Mouse (Mus musculus) heart, postnatal 0 days (tissue): ENCODE results near the gene Mpig6b. TPM values are rescaled to one million over a fixed set of nuclear protein-coding genes. Genes with fewer than 3 reads are reported as not detected.

Source experiments
- ATAC-seq: fragments of 200-750 bp; cut with Nextera tagmentation; 2 replicates; pipeline ENCODE4 v1.8.0; 2017; ENCODE audit warnings: low read depth, moderate number of reproducible peaks, moderate library complexity; ENCODE audit not compliant: insufficient read depth
- DNase-seq: peaks from one replicate; pipeline ENCODE4 v3.0.0-alpha.2; 2016; ENCODE audit warnings: low spot score
- H3K27ac ChIP-seq: fragments of 300-500 bp; sonication (generic); 2 replicates; pipeline ENCODE4 v1.5.1; 2014; ENCODE audit warnings: low read depth, mild to moderate bottlenecking
- H3K27me3 ChIP-seq: fragments of 300-500 bp; sonication (generic); 2 replicates; pipeline ENCODE4 v1.6.1; 2014; ENCODE audit warnings: low read length, mixed read lengths; ENCODE audit not compliant: control insufficient read depth, insufficient read depth
- H3K36me3 ChIP-seq: fragments of 300-500 bp; sonication (generic); replicated peaks from 2 replicates; pipeline ENCODE4 v1.6.1; 2014; ENCODE audit warnings: low read length, mixed read lengths; ENCODE audit not compliant: control insufficient read depth, insufficient read depth
- H3K4me1 ChIP-seq: fragments of 300-500 bp; sonication (generic); 2 replicates; pipeline ENCODE4 v1.6.1; 2014; ENCODE audit warnings: antibody characterized with exemption; ENCODE audit not compliant: control insufficient read depth, insufficient read depth
- H3K4me2 ChIP-seq: fragments of 300-500 bp; sonication (generic); 2 replicates; pipeline ENCODE4 v1.6.1; 2014; ENCODE audit warnings: low read depth, mild to moderate bottlenecking, low read length, moderate library complexity
- H3K4me3 ChIP-seq: fragments of 300-500 bp; sonication (generic); 2 replicates; pipeline ENCODE4 v1.5.1; 2014; ENCODE audit warnings: low read depth, low read length
- H3K9ac ChIP-seq: fragments of 300-500 bp; sonication (generic); replicated peaks from 2 replicates; pipeline ENCODE4 v1.6.1; 2014; ENCODE audit warnings: low read depth, low read length, mixed read lengths
- H3K9me3 ChIP-seq: fragments of 300-500 bp; sonication (generic); replicated peaks from 2 replicates; pipeline ENCODE4 v1.6.1; 2016; ENCODE audit warnings: low read length; ENCODE audit not compliant: control insufficient read depth
- CTCF ChIP-seq: IDR thresholded peaks from 2 replicates; pipeline ENCODE4 v1.5.1; 2016; ENCODE audit warnings: antibody characterized with exemption, control low read depth, low read depth
- EP300 ChIP-seq: IDR thresholded peaks from 2 replicates; pipeline ENCODE4 v1.6.1; 2016; ENCODE audit warnings: antibody characterized with exemption, low read depth
- WGBS: fragments of 180-500 bp; shearing (Covaris S2); extraction: QIAGEN DNeasy Blood & Tissue Kit; methylation state at CpG from one replicate; pipeline ENCODE4 v1.1.7; 2014; 5-methylcytosine and 5-hydroxymethylcytosine counted together
- polyA plus RNA-seq: library from polyadenylated mRNA; unstranded; fragments of >200 nt; fragmentation: Nextera tagmentation; extraction: Ambion mirVana; gene quantifications from 2 replicates; pipeline ENCODE4 v1.2.1, GENCODE M21; 2015
- total RNA-seq: library from RNA; depleted of rRNA; stranded (reverse); fragments of >200 nt; gene quantifications from 2 replicates; pipeline ENCODE4 v1.2.3, GENCODE M21; 2014; ENCODE audit warnings: low replicate concordance

Gene Mpig6b
- total and polyA plus RNA-seq, 2 experiments from 2014 or later = 0.15 TPM; not detected in 1

DNA sequence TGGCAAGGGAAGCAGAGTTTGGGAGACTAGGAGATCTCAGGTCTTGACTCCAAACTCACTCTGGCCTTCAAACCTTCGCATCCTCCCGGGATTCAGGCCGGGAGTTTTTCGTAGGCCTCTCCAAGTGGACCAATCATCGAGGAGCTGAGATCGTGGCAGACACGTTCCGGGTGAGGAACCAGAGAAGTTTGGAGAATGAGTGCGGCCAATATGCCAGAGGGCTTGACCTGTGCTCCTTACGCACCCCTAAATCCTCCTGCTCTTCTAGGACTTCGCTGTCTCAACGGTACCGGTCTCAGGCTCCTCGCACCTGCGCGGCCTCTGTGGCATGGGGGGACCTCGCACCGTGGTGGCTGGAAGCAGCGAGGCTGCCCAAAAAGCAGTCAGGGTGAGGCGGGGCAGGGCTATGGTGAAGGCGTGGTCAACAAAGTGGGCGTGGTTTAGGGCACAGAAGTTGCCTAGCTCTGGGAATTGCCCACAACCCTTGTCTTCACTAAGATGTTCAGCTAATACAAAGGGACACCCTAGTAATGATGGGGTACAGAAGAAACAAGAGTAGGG lies 5.2 kb downstream of the Mpig6b start:
- H3K4me2 ChIP-seq = peak overlapping the region; percentile 75
- no peak for TF ChIP-seq CTCF
- no peak for TF ChIP-seq EP300
- no peak overlapping the region for H3K9ac ChIP-seq
- ATAC-seq (no peak), DNase-seq (no peak)
- H3K4me1 ChIP-seq = peaks cover 14% of the 10 kb centered on the region
- 72% methylated on average over 22 of the region's 22 CpGs for WGBS
- H3K9me3 ChIP-seq = no peaks in the 10 kb centered on the region
- peak overlapping the region; percentile 62; the same call in 1 of the 2 replicates for H3K4me3 ChIP-seq
- H3K27ac ChIP-seq = no peak overlapping the region
- peaks cover 48% of the 10 kb centered on the region for H3K36me3 ChIP-seq
- H3K27me3 ChIP-seq = peaks cover 21% of the 10 kb centered on the region; the same call in 1 of the 2 replicates

DNA sequence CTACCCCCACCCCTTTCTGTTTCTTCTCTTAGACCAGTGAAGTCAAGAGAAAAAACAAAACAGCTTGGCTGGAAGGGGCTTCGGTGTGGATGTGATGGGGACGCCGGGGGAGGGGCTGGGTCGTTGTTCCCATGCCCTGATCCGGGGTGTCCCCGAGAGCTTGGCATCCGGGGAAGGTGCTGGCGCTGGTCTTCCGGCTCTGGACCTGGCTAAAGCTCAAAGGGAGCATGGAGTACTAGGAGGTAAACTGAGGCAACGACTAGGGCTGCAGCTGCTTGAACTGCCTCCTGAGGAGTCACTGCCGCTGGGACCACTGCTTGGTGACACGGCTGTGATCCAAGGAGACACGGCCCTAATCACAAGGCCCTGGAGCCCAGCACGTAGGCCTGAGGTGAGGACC lies 5.9 kb downstream of the Mpig6b start:
- WGBS = 28% methylated on average over 14 of the region's 14 CpGs
- H3K36me3 ChIP-seq = peaks cover 56% of the 10 kb centered on the region
- H3K9me3 ChIP-seq = no peaks in the 10 kb centered on the region
- ATAC-seq (no peak), DNase-seq (no peak)
- peak overlapping the region; percentile 75 for H3K4me2 ChIP-seq
- no peak overlapping the region; the same call in 1 of the 2 replicates for H3K27ac ChIP-seq
- peaks cover 7% of the 10 kb centered on the region; the same call in 1 of the 2 replicates for H3K4me1 ChIP-seq
- peak overlapping the region; percentile 71 for H3K9ac ChIP-seq
- no peak for TF ChIP-seq CTCF
- TF ChIP-seq EP300 = no peak
- H3K4me3 ChIP-seq = peak overlapping the region; percentile 62
- peaks cover 15% of the 10 kb centered on the region; the same call in 1 of the 2 replicates for H3K27me3 ChIP-seq

DNA sequence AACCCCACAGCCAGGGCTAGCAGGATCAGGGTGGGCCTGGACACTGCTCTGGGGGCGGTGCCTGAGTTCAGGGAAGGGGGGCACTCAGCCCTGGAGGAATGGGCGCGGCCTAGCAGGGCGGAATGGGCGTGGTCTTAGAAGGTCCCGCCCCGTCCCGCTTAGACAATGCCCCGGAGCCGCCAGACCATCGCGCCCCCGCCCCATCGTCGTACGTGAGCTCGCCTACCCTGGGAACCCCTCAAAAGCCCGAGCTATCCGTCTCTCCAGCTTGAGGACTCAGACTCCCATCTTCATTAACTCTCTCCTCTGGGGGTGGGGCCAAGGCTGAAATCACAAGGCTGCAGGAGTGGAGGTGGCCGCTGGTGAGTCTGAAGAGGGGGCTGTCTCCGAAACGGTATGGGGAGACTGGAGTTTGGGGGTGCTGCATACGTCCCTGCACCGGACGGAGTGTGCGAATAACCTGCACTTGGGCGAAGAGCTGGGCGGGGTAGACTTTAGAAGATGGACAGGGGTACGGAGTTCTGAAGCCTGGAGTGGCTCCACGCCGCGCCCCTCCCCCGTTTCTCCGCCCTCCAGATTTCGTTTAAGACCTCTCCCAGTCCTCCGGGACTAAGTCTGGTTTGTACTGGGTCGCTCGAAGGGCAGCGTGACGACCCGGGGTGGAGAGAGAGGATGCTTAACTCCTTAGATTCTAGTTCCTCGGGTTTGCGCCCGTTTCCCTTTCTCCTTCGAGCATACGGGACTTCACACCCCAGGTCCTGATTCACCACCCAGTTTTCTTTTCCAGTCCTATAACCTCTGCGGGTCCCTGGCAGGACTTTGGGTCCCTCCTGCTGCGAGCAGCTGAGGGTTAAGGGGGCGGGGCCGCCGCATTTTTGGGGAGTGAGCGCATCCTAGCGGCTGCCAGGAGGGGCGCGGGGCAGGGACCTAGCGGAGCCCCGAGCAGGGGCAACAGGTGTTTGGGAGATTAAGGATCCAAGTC lies 6.8 kb downstream of the Mpig6b start, which contains the start of gene Ddah2:
Ddah2 (plus strand) TSS at position 125 of the 982 bp plus-strand sequence.
- H3K27me3 ChIP-seq = peaks cover 6% of the 10 kb centered on the region; the same call in 1 of the 2 replicates
- peak within 1 kb of the TSS; percentile 87 for H3K27ac ChIP-seq
- peak within 1 kb of the TSS; percentile 62 for H3K4me3 ChIP-seq
- TF ChIP-seq CTCF (peak; percentile 59), EP300 (peak; percentile 23; the same call in 1 of the 2 replicates)
- no peaks in the 10 kb centered on the region for H3K9me3 ChIP-seq
- H3K4me2 ChIP-seq = peak within 1 kb of the TSS; percentile 75
- DNase-seq (peak; percentile 91), ATAC-seq (peak; percentile 92)
- H3K4me1 ChIP-seq = 0 out of 2 replicates have a peak, but pooled peaks cover 4% of the 10 kb centered on the region
- H3K9ac ChIP-seq = peak within 1 kb of the TSS; percentile 71
- peaks cover 63% of the 10 kb centered on the region for H3K36me3 ChIP-seq
- WGBS = under 1% methylated on average over 55 of the region's 57 CpGs

DNA sequence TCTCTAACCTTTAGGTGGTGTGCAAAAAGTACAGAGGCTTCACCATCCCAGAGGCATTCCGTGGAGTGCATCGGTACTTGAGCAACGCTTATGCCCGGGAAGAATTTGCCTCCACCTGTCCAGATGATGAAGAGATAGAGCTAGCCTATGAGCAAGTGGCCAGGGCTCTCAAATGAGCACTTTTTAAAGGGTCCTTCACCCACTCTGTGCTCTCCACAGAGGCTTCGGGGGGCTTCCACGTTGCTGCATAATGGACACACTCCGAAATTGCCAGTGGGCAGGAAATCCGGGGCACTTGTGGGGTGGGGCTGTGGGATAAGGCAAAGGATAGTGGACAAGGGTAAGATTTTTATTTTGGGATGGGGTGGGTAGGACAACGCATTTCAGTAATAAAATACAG lies 7.7 kb downstream of the Mpig6b start:
- Histone ChIP-seq H3K36me3 (peaks cover 72% of the 10 kb centered on the region), H3K4me1 (0 out of 2 replicates have a peak, but pooled peaks cover 4% of the 10 kb centered on the region), H3K4me3 (no peak overlapping the region), H3K4me2 (peak overlapping the region; percentile 75; the same call in 1 of the 2 replicates), H3K27me3 (no peaks in the 10 kb centered on the region), H3K9ac (no peak overlapping the region), H3K27ac (peak overlapping the region; percentile 87), H3K9me3 (no peaks in the 10 kb centered on the region)
- no peak for ATAC-seq
- TF ChIP-seq CTCF = no peak
- no peak for TF ChIP-seq EP300
- no peak for DNase-seq
- WGBS = 44% methylated on average over 9 of the region's 9 CpGs

DNA sequence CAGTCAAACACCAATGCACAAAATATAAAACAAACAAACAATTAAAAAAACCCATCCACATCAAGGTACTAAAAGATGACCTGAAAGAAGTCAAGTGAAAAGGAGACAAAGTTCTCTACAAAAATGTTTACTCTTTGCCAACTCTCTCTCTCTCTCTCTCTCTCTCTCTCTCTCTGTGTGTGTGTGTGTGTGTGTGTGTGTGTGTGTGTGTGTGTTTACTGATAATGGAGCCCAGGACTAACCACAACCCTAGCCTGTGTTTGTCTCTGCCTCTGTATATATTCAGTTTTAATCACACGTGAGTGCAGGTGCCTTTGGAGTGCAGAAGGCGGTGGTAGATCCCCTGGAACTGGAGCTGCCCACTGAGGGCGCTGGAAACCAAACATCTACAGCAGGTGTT lies 8.9 kb downstream of the Mpig6b start:
- no peaks in the 10 kb centered on the region for H3K27me3 ChIP-seq
- WGBS = 75% methylated on average over 3 of the region's 3 CpGs
- ATAC-seq (no peak), DNase-seq (no peak)
- H3K9ac ChIP-seq = no peak overlapping the region
- TF ChIP-seq CTCF (no peak), EP300 (no peak)
- H3K4me1 ChIP-seq = 0 out of 2 replicates have a peak, but pooled peaks cover 7% of the 10 kb centered on the region
- H3K27ac ChIP-seq = no peak overlapping the region
- no peaks in the 10 kb centered on the region for H3K9me3 ChIP-seq
- H3K4me3 ChIP-seq = no peak overlapping the region
- H3K36me3 ChIP-seq = peaks cover 74% of the 10 kb centered on the region
- no peak overlapping the region for H3K4me2 ChIP-seq
